Mouse (Mus musculus) liver, embryonic 14.5 days (tissue): Measurements from ENCODE around the gene Olfr701. TPM values are rescaled to one million over a fixed set of nuclear protein-coding genes. Genes with fewer than 3 reads are reported as not detected.

Source experiments
- ATAC-seq: fragments of 200-750 bp; cut with Nextera tagmentation; 2 replicates; pipeline ENCODE4 v1.8.0; 2017; ENCODE audit warnings: moderate number of reproducible peaks, mild to moderate bottlenecking, moderate library complexity; ENCODE audit not compliant: insufficient read depth
- DNase-seq, 3 experiments: peaks; one replicate each; pipeline ENCODE4 v3.0.0-alpha.2; 2012 to 2013; ENCODE audit warnings: low read depth in 3 of 3, low spot score in 3 of 3
- H3K27ac ChIP-seq: fragments of 300-500 bp; sonication (generic); 2 replicates; pipeline ENCODE4 v1.5.1; 2014; ENCODE audit warnings: moderate library complexity, mild to moderate bottlenecking, control low read depth, inconsistent platforms
- H3K27me3 ChIP-seq: fragments of 300-500 bp; sonication (generic); 2 replicates; pipeline ENCODE4 v1.6.1; 2014; ENCODE audit warnings: mild to moderate bottlenecking, low read length, moderate library complexity; ENCODE audit not compliant: control insufficient read depth, insufficient read depth
- H3K36me3 ChIP-seq: fragments of 300-500 bp; sonication (generic); replicated peaks from 2 replicates; pipeline ENCODE4 v1.6.1; 2014; ENCODE audit warnings: low read depth; ENCODE audit not compliant: control insufficient read depth, insufficient read depth
- H3K4me1 ChIP-seq, 2 experiments: fragments of 200-500 bp in 1 of 2; fragments of 300-500 bp in 1 of 2; sonication (generic) in 1 of 2; replicated peaks; 2 replicates each; pipeline ENCODE4 v1.6.1; 2012 to 2014; ENCODE audit warnings: antibody characterized with exemption in 1 of 2, inconsistent platforms in 1 of 2, low read length in 1 of 2; ENCODE audit not compliant: control insufficient read depth in 2 of 2, insufficient read depth in 2 of 2
- H3K4me2 ChIP-seq: fragments of 300-500 bp; sonication (generic); 2 replicates; pipeline ENCODE4 v1.6.1; 2014; ENCODE audit warnings: low read depth, mild to moderate bottlenecking, control low read depth, moderate library complexity
- H3K4me3 ChIP-seq, 2 experiments: fragments of 200-500 bp in 1 of 2; fragments of 300-500 bp in 1 of 2; sonication (generic) in 1 of 2; 2 replicates each; pipeline ENCODE4 v1.5.1; 2012 to 2014; ENCODE audit warnings: low read depth in 2 of 2, low read length in 2 of 2, mild to moderate bottlenecking in 2 of 2, control low read depth in 1 of 2, inconsistent platforms in 1 of 2, moderate library complexity in 1 of 2; ENCODE audit not compliant: insufficient read depth in 1 of 2
- H3K9ac ChIP-seq: fragments of 300-500 bp; sonication (generic); replicated peaks from 2 replicates; pipeline ENCODE4 v1.6.1; 2014; ENCODE audit warnings: mild to moderate bottlenecking, control low read depth, moderate library complexity
- H3K9me3 ChIP-seq: fragments of 300-500 bp; sonication (generic); 2 replicates; pipeline ENCODE4 v1.6.1; 2016; ENCODE audit warnings: low read length, mixed read lengths; ENCODE audit not compliant: control insufficient read depth
- CTCF ChIP-seq: IDR thresholded peaks from 2 replicates; pipeline ENCODE4 v1.5.1; 2016; ENCODE audit warnings: antibody characterized with exemption, low read depth, control low read depth
- EP300 ChIP-seq: IDR thresholded peaks from 2 replicates; pipeline ENCODE4 v1.6.1; 2016; ENCODE audit warnings: antibody characterized with exemption, low read depth
- WGBS: fragments of 180-500 bp; shearing (Covaris S2); extraction: QIAGEN DNeasy Blood & Tissue Kit; methylation state at CpG from one replicate; pipeline ENCODE4 v1.1.7; 2014; ENCODE audit not compliant: insufficient replicate concordance; 5-methylcytosine and 5-hydroxymethylcytosine counted together
- polyA plus RNA-seq, 2 experiments: library from polyadenylated mRNA; depleted of rRNA in 1 of 2; stranded (reverse) in 1 of 2; unstranded in 1 of 2; fragments of >200 nt; fragmentation: Nextera tagmentation in 1 of 2; extraction: Ambion mirVana in 1 of 2; gene quantifications; 2 replicates each; pipeline versions ENCODE4 v1.2.1 to v1.2.3; 2012 to 2014

Olfr701 gene
- polyA plus RNA-seq, 2 experiments: not detected

GRCm38 (mm10) chr7:106818414-106818813 is 4.5 kb downstream of the Olfr701 start:
- no peaks in the 10 kb centered on the region for H3K27me3 ChIP-seq
- ATAC-seq: no peak
- H3K4me2 ChIP-seq: no peak overlapping the region
- H3K36me3 ChIP-seq: no peaks in the 10 kb centered on the region
- H3K27ac ChIP-seq: no peak overlapping the region
- no peak overlapping the region for H3K4me3 ChIP-seq
- H3K4me1 ChIP-seq: no peaks in the 10 kb centered on the region
- TF ChIP-seq CTCF (no peak), EP300 (no peak)
- DNase-seq: no peak
- H3K9ac ChIP-seq: no peak overlapping the region
- H3K9me3 ChIP-seq: no peaks in the 10 kb centered on the region

DNA sequence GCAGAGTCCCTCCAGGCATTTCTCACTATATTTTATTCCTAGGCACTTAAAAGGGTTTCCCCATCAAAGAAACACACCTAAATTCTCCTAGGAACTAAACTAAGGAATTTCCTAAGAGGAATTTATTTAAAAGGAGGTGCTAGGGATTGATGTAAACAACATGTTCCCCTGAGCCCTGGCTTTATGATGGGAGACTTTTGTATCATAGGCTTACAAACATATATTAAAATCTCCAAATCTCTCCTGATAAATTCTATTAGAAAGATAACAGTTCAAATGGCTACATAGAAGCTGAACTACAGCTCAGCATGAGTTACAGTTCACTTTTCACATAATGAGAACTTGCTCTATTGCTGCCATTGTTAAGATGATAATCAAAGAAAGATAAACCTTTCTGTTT is 19.9 kb downstream of the Olfr701 start, which contains the start of gene Olfr702:
Gene Olfr702 (minus strand): TSS at position 101 of the 400 bp plus-strand sequence.
- H3K4me3 ChIP-seq: no peak within 1 kb of the TSS
- no peak for ATAC-seq
- H3K4me1 ChIP-seq: no peaks in the 10 kb centered on the region
- no peak for DNase-seq
- TF ChIP-seq CTCF: no peak
- TF ChIP-seq EP300: no peak
- H3K36me3 ChIP-seq: no peaks in the 10 kb centered on the region
- no peaks in the 10 kb centered on the region for H3K27me3 ChIP-seq
- H3K9ac ChIP-seq: no peak within 1 kb of the TSS
- no peak within 1 kb of the TSS for H3K27ac ChIP-seq
- no peak within 1 kb of the TSS for H3K4me2 ChIP-seq
- no peaks in the 10 kb centered on the region for H3K9me3 ChIP-seq

DNA sequence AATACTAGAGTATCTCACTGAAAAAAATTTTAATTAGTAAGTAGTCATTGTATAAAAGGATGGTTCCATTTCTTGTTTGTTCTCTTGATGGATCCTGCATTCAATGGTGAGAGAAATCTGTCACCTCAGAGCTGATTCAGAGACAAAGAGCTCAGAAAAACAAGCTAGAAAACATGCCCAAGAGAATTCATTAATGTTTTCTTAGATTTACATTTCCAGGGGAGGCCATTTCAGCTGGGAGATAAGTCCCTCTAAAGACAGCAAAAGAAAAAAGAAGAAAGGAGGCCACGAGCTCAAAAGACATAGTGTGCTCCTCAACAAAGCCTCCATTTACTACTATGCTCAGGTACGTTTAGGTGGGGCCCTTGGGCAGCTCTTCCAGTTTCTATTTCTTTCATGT is 29.1 kb downstream of the Olfr701 start, which contains the start of gene Olfr703:
Gene Olfr703 (plus strand): TSS at position 301 of the 400 bp plus-strand sequence.
- H3K4me1 ChIP-seq: no peaks in the 10 kb centered on the region
- no peak for ATAC-seq
- H3K4me2 ChIP-seq: no peak within 1 kb of the TSS
- no peak within 1 kb of the TSS for H3K27ac ChIP-seq
- 44% methylated on average over 2 of the region's 2 CpGs for WGBS
- no peak within 1 kb of the TSS for H3K9ac ChIP-seq
- H3K36me3 ChIP-seq: no peaks in the 10 kb centered on the region
- no peak for TF ChIP-seq EP300
- no peak for TF ChIP-seq CTCF
- DNase-seq: no peak
- no peaks in the 10 kb centered on the region for H3K27me3 ChIP-seq
- H3K9me3 ChIP-seq: no peaks in the 10 kb centered on the region
- no peak within 1 kb of the TSS for H3K4me3 ChIP-seq

- no peaks in the 10 kb centered on the region for H3K27me3 ChIP-seq
- no peak for ATAC-seq
- H3K4me2 ChIP-seq: no peak within 1 kb of the TSS
- no peak for TF ChIP-seq CTCF
- no peak for TF ChIP-seq EP300
- no peaks in the 10 kb centered on the region for H3K4me1 ChIP-seq
- H3K9ac ChIP-seq: no peak within 1 kb of the TSS
- H3K27ac ChIP-seq: no peak within 1 kb of the TSS
- no peaks in the 10 kb centered on the region for H3K36me3 ChIP-seq
- no peaks in the 10 kb centered on the region for H3K9me3 ChIP-seq
- H3K4me3 ChIP-seq: no peak within 1 kb of the TSS
- DNase-seq: no peak
Observed at GRCm38 (mm10) chr7:106862885-106863284, 49.0 kb downstream of the Olfr701 start, which contains the start of gene Olfr704. Gene Olfr704, plus strand, starts transcription at chr7:106863185.

Other genes starting within 250 kb of the Olfr701 start
- not detected in 2 replicates for gene Olfr693, start 133.5 kb upstream of the Olfr701 start, polyA plus RNA-seq (2012; rRNA removed)
- not detected in 2 replicates for gene Olfr693, start 133.5 kb upstream of the Olfr701 start, polyA plus RNA-seq (2014; fragmentation: Nextera tagmentation; extraction: Ambion mirVana)
- not detected in 2 replicates for gene Olfr694, start 122.3 kb upstream of the Olfr701 start, polyA plus RNA-seq (2012; rRNA removed)
- not detected in 2 replicates for gene Olfr694, start 122.3 kb upstream of the Olfr701 start, polyA plus RNA-seq (2014; fragmentation: Nextera tagmentation; extraction: Ambion mirVana)
- gene Olfr695, start 97.7 kb upstream of the Olfr701 start, polyA plus RNA-seq (2012; rRNA removed): not detected in 2 replicates
- not detected in 2 replicates for gene Olfr695, start 97.7 kb upstream of the Olfr701 start, polyA plus RNA-seq (2014; fragmentation: Nextera tagmentation; extraction: Ambion mirVana)
- gene Olfr697, start 71.7 kb upstream of the Olfr701 start, polyA plus RNA-seq (2012; rRNA removed): not detected in 2 replicates
- gene Olfr697, start 71.7 kb upstream of the Olfr701 start, polyA plus RNA-seq (2014; fragmentation: Nextera tagmentation; extraction: Ambion mirVana): not detected in 2 replicates
- not detected in 2 replicates for gene Olfr698, start 58.7 kb upstream of the Olfr701 start, polyA plus RNA-seq (2012; rRNA removed)
- not detected in 2 replicates for gene Olfr698, start 58.7 kb upstream of the Olfr701 start, polyA plus RNA-seq (2014; fragmentation: Nextera tagmentation; extraction: Ambion mirVana)
- not detected in 2 replicates for gene Olfr699, start 20.9 kb upstream of the Olfr701 start, polyA plus RNA-seq (2012; rRNA removed)
- not detected in 2 replicates for gene Olfr699, start 20.9 kb upstream of the Olfr701 start, polyA plus RNA-seq (2014; fragmentation: Nextera tagmentation; extraction: Ambion mirVana)
- gene Olfr700, start 5.3 kb upstream of the Olfr701 start, polyA plus RNA-seq (2012; rRNA removed): not detected in 2 replicates
- gene Olfr700, start 5.3 kb upstream of the Olfr701 start, polyA plus RNA-seq (2014; fragmentation: Nextera tagmentation; extraction: Ambion mirVana): not detected in 2 replicates
- not detected in 2 replicates for gene Olfr702, start 19.8 kb downstream of the Olfr701 start, polyA plus RNA-seq (2012; rRNA removed)
- not detected in 2 replicates for gene Olfr702, start 19.8 kb downstream of the Olfr701 start, polyA plus RNA-seq (2014; fragmentation: Nextera tagmentation; extraction: Ambion mirVana)
- gene Olfr703, start 29.2 kb downstream of the Olfr701 start, polyA plus RNA-seq (2012; rRNA removed): not detected in 2 replicates
- gene Olfr703, start 29.2 kb downstream of the Olfr701 start, polyA plus RNA-seq (2014; fragmentation: Nextera tagmentation; extraction: Ambion mirVana): not detected in 2 replicates
- not detected in 2 replicates for gene Olfr704, start 49.1 kb downstream of the Olfr701 start, polyA plus RNA-seq (2012; rRNA removed)
- not detected in 2 replicates for gene Olfr704, start 49.1 kb downstream of the Olfr701 start, polyA plus RNA-seq (2014; fragmentation: Nextera tagmentation; extraction: Ambion mirVana)
- not detected in 2 replicates for gene Olfr705, start 62.8 kb downstream of the Olfr701 start, polyA plus RNA-seq (2012; rRNA removed)
- not detected in 2 replicates for gene Olfr705, start 62.8 kb downstream of the Olfr701 start, polyA plus RNA-seq (2014; fragmentation: Nextera tagmentation; extraction: Ambion mirVana)
- not detected in 2 replicates for gene Olfr706, start 74.0 kb downstream of the Olfr701 start, polyA plus RNA-seq (2012; rRNA removed)
- gene Olfr706, start 74.0 kb downstream of the Olfr701 start, polyA plus RNA-seq (2014; fragmentation: Nextera tagmentation; extraction: Ambion mirVana): not detected in 2 replicates
- not detected in 2 replicates for gene Olfr707, start 87.1 kb downstream of the Olfr701 start, polyA plus RNA-seq (2012; rRNA removed)
- gene Olfr707, start 87.1 kb downstream of the Olfr701 start, polyA plus RNA-seq (2014; fragmentation: Nextera tagmentation; extraction: Ambion mirVana): not detected in 2 replicates
- not detected in 2 replicates for gene Olfr1532-ps1, start 93.9 kb downstream of the Olfr701 start, polyA plus RNA-seq (2012; rRNA removed)
- not detected in 2 replicates for gene Olfr1532-ps1, start 93.9 kb downstream of the Olfr701 start, polyA plus RNA-seq (2014; fragmentation: Nextera tagmentation; extraction: Ambion mirVana)
- not detected in 2 replicates for gene Olfr709-ps1, start 118.1 kb downstream of the Olfr701 start, polyA plus RNA-seq (2012; rRNA removed)
- gene Olfr709-ps1, start 118.1 kb downstream of the Olfr701 start, polyA plus RNA-seq (2014; fragmentation: Nextera tagmentation; extraction: Ambion mirVana): not detected in 2 replicates
- not detected in 2 replicates for gene Olfr710, start 134.2 kb downstream of the Olfr701 start, polyA plus RNA-seq (2012; rRNA removed)
- gene Olfr710, start 134.2 kb downstream of the Olfr701 start, polyA plus RNA-seq (2014; fragmentation: Nextera tagmentation; extraction: Ambion mirVana): not detected in 2 replicates
- not detected in 2 replicates for gene Olfr6, start 149.8 kb downstream of the Olfr701 start, polyA plus RNA-seq (2012; rRNA removed)
- not detected in 2 replicates for gene Olfr6, start 149.8 kb downstream of the Olfr701 start, polyA plus RNA-seq (2014; fragmentation: Nextera tagmentation; extraction: Ambion mirVana)
- not detected in 2 replicates for gene Olfr711, start 161.3 kb downstream of the Olfr701 start, polyA plus RNA-seq (2012; rRNA removed)
- gene Olfr711, start 161.3 kb downstream of the Olfr701 start, polyA plus RNA-seq (2014; fragmentation: Nextera tagmentation; extraction: Ambion mirVana): not detected in 2 replicates
- gene Olfr2, start 191.9 kb downstream of the Olfr701 start, polyA plus RNA-seq (2012; rRNA removed): not detected in 2 replicates
- gene Olfr2, start 191.9 kb downstream of the Olfr701 start, polyA plus RNA-seq (2014; fragmentation: Nextera tagmentation; extraction: Ambion mirVana): not detected in 2 replicates
- gene Olfr713, start 217.0 kb downstream of the Olfr701 start, polyA plus RNA-seq (2012; rRNA removed): not detected in 2 replicates
- not detected in 2 replicates for gene Olfr713, start 217.0 kb downstream of the Olfr701 start, polyA plus RNA-seq (2014; fragmentation: Nextera tagmentation; extraction: Ambion mirVana)